Mouse (Mus musculus) frontal cortex, postnatal 36 days (tissue): Measurements from ENCODE around the gene Ppp1r37.
A peak's percentile ranks its signal among the peaks of the same experiment; 100 is the strongest.
"Not testable (repeated sequence)": the region's sequence is repeated elsewhere in the genome, so short reads cannot be mapped to it uniquely, and the experiment has no call there.

Experiments used
- DNase-seq, 2 experiments: peaks; one replicate each; pipeline ENCODE4 v3.0.0; 2022; ENCODE audit warnings: low spot score in 2 of 2

The Ppp1r37 gene

GRCm38 (mm10) chr7:19562643-19563410 lies at the start of gene Ppp1r37:
TSS of gene Ppp1r37 (minus strand) at chr7:19563076.
- DNase-seq, result no peak

GRCm38 (mm10) chr7:19610969-19611368 lies 48.1 kb upstream of the Ppp1r37 start:
- DNase-seq, result no peak

- no peak for DNase-seq
Measured at GRCm38 (mm10) chr7:19609641-19610332, 46.9 kb upstream of the Ppp1r37 start.

GRCm38 (mm10) chr7:19607291-19607690 lies 44.4 kb upstream of the Ppp1r37 start:
- no peak for DNase-seq

DNA sequence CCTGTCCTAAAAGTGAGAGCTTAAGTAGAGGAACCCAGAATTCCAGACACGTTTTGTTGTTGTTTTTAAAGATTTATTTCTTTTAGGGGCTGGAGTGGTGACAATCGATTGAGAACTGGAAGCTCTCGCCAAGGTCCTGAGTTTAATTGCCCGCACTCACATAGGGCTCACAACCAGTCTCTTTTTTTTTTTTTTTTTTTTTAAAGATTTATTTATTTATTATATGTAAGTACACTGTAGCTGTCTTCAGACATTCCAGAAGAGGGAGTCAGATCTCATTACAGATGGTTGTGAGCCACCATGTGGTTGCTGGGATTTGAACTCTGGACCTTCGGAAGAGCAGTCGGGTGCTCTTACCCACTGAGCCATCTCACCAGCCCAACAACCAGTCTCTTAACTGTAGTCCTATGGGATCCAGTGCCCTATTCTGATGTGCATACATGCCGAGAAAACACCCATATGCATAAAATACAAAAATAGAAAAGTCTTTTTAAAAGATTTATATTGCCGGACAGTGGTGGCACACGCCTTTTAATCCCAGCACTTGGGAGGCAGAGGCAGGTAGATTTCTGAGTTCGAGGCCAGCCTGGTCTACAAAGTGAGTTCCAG lies 41.8 kb upstream of the Ppp1r37 start:
- DNase-seq, result not testable (repeated sequence)

- peak; percentile 92 to 93 for DNase-seq
Measured at GRCm38 (mm10) chr7:19603849-19604605, 41.2 kb upstream of the Ppp1r37 start, which contains the start of gene Clasrp. TSS of gene Clasrp (minus strand) at chr7:19604486.

DNA sequence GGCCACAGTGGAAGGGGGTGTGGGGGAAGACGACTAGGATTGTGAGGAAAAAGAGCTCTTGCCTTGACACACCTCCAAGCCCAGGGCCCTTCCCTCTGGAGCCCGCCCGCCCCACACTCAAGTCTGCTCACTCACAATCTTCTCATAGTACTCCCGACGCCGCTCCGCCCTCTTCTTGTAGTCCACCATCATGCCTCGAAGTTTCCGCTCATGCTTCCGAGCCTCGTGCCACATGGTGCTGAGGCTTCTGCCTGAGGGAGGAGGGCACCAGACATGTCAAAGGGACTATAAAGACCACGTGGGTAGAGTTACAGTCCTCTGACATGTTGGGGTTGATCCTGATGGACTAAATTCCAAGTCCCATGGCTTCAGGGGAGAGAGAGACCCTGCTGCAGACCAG lies 40.2 kb upstream of the Ppp1r37 start:
- no peak for DNase-seq

GRCm38 (mm10) chr7:19600562-19600961 lies 37.7 kb upstream of the Ppp1r37 start:
- peak in 1 of 2 experiments; percentile 34 for DNase-seq

- DNase-seq, result no peak
Measured at GRCm38 (mm10) chr7:19593061-19593730, 30.3 kb upstream of the Ppp1r37 start.

DNA sequence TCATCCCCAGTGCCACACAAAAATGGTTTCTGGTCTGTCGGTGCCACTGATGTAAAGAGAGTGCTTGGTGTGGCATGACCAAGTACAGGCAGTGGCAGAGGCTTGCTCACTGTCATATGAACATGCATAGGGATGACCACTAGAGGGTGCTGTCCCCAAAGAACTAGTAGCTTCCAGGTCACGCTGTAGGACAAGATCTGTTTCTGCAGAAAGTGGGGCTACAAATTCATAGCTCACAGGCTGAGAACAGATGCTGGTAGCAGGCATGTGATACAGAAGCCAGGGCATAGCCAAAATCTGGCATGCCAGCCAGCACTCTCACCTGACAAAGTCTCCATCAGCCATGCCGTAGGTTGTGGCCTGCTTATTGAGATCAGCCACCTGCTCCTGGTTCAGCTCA lies 27.0 kb upstream of the Ppp1r37 start:
- peak; percentile 68 to 81 for DNase-seq

GRCm38 (mm10) chr7:19589207-19589606 lies 26.3 kb upstream of the Ppp1r37 start:
- peak in 1 of 2 experiments; percentile 44 for DNase-seq

GRCm38 (mm10) chr7:19586269-19586668 lies 23.4 kb upstream of the Ppp1r37 start:
- DNase-seq, result no peak

DNA sequence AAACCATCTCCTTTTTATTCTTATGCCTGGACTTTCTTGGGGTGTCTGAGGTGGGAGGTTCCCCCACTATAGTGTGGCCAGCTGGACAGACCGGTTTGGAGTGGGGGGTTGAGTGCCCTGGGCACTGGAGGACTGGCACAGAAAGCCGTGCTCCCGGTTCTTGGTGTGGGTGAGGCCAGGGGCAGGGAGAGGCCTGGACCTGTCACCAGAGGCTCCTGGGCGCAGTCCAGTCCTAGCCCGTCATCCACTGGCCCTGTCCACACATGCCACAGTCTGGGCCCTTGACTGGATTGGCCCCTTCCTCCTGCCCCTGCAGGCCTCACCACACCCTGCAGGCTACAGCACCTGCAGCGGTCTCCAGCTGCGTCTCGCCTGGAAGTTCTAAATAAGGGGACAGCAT lies 17.8 kb upstream of the Ppp1r37 start:
- no peak for DNase-seq

GRCm38 (mm10) chr7:19579751-19580150 lies 16.9 kb upstream of the Ppp1r37 start:
- DNase-seq, result no peak

- no peak for DNase-seq
Measured at GRCm38 (mm10) chr7:19578436-19578835, 15.6 kb upstream of the Ppp1r37 start.

DNA sequence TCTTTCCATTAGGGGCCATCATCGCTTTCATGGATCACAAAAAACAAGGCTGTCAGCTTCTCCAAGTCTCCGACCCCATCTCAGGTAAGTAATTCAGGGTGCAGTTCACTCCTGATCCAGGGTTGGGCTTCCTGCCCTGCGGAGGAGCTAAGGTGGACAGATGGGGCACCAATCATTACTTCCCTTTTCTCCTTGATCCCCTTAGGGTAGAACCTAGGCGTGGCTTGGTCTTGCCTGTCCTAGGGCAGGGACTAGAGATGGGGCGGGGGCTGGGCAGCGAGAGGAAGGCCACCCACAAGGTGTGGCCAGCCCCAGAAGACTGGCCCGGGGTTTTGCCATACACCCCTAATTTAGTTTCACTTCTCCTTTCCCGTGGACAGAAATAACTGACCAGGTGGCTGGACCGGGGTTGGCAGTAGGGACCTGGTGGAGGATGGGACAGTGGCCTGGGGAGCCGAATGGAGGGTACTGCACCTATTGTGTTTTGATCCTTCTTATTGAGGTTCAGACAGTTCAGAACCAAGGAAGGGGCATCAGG lies 15.1 kb upstream of the Ppp1r37 start:
- no peak for DNase-seq

GRCm38 (mm10) chr7:19577141-19577852 lies 14.4 kb upstream of the Ppp1r37 start, which contains the start of the genes Zfp296 and Gemin7:
TSS of gene Zfp296 (plus strand) at chr7:19577287.
TSS of gene Gemin7 (minus strand) at chr7:19577595.
- DNase-seq, result no peak

GRCm38 (mm10) chr7:19575559-19575958 lies 12.7 kb upstream of the Ppp1r37 start:
- no peak for DNase-seq

DNA sequence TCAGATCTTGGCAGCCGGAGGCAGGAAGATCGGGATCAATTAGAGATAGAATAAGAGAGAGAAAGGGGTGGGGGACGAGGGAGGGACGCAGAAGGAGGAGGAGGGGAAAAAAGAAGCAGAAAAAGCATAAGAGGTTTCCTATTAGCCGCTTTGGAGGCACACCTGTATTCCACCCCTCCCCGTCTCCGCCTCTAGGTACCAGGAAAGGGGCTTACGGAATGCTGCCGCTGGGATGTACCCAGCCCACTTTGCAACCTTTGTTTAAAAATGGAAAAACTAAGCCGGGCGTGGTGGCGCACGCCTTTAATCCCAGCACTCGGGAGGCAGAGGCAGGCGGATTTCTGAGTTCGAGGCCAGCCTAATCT lies 10.9 kb upstream of the Ppp1r37 start:
- no peak for DNase-seq
